Mouse (Mus musculus): ENCODE data around the gene Ddx18. TPM values are rescaled to one million over a fixed set of nuclear protein-coding genes. Genes with fewer than 3 reads are reported as not detected.

The Ddx18 gene
- polyA plus RNA-seq, 1 experiment from 2014 or later, result 43.2 TPM

DNA sequence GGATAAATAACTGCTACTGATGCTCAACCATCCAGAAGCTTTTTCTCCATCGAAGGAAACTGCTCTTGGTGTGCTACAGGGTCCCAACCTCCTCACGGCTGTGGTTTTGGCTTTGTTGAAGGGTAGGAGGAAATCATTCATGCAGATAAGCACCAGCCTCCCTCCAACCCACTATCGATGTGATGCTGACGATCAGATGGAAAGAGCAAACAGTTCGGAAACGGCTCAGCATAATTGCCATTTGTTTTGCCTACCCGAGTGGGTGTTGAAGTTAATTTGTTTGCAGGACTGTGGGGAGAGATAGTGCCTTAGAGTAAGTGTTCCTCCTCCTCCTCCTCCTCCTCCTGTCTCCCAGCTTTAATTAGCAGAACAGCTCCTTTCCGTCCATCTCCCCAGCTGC lies 27.4 kb downstream of the Ddx18 start:
- no peak for ATAC-seq (ENCODE audit: low FRiP score, low TSS enrichment)
- Histone ChIP-seq H3K4me3 (replicated peaks; ENCODE audit: low read depth, low read length) (no peak overlapping the region), H3K4me2 (ENCODE audit: low read length) (no peak overlapping the region), H3K4me1 (ENCODE audit: control insufficient read depth, insufficient read depth, low read length) (no peaks in the 10 kb centered on the region), H3K9ac (replicated peaks; ENCODE audit: low read length) (no peak overlapping the region), H3K27ac (replicated peaks; ENCODE audit: low read depth, low read length) (no peak overlapping the region), H3K9me3 (ENCODE audit: control insufficient read depth, low read length) (no peaks in the 10 kb centered on the region), H3K27me3 (ENCODE audit: control insufficient read depth, insufficient read depth, low read length) (no peaks in the 10 kb centered on the region), H3K36me3 (ENCODE audit: control insufficient read depth, insufficient read depth, low read length) (no peaks in the 10 kb centered on the region)
- WGBS, result 75% methylated on average over 8 of the region's 8 CpGs
- no peak for DNase-seq

DNA sequence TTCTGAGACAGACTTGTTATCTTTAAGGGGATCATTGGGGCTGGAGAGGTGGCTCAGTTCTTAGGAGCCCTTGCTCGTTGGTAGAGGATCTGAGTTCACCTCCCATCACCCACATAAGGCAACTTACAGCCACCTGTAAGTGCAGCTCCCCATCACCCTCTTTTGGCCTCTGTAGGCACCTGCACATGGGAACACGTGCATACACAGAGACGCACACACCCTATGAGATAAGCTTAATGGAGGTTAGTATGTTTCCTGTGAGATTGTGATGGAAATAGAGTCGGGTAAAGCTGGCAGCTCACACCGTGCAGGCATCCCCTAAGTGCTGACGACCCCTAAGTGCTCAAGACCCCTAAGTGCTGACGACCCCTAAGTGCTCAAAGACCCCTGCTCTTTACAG lies 36.4 kb downstream of the Ddx18 start:
- peaks cover 20% of the 10 kb centered on the region for H3K27me3 ChIP-seq (ENCODE audit: control insufficient read depth, insufficient read depth, low read length)
- no peak overlapping the region for H3K4me3 ChIP-seq (replicated peaks; ENCODE audit: low read depth, low read length)
- no peaks in the 10 kb centered on the region for H3K36me3 ChIP-seq (ENCODE audit: control insufficient read depth, insufficient read depth, low read length)
- H3K4me1 ChIP-seq (ENCODE audit: control insufficient read depth, insufficient read depth, low read length), result peaks cover 12% of the 10 kb centered on the region
- no peak overlapping the region for H3K27ac ChIP-seq (replicated peaks; ENCODE audit: low read depth, low read length)
- no peak overlapping the region for H3K9ac ChIP-seq (replicated peaks; ENCODE audit: low read length)
- DNase-seq (no peak), ATAC-seq (ENCODE audit: low FRiP score, low TSS enrichment) (no peak)
- H3K9me3 ChIP-seq (ENCODE audit: control insufficient read depth, low read length), result no peaks in the 10 kb centered on the region
- no peak overlapping the region for H3K4me2 ChIP-seq (ENCODE audit: low read length)
- WGBS, result 74% methylated on average over 7 of the region's 7 CpGs

DNA sequence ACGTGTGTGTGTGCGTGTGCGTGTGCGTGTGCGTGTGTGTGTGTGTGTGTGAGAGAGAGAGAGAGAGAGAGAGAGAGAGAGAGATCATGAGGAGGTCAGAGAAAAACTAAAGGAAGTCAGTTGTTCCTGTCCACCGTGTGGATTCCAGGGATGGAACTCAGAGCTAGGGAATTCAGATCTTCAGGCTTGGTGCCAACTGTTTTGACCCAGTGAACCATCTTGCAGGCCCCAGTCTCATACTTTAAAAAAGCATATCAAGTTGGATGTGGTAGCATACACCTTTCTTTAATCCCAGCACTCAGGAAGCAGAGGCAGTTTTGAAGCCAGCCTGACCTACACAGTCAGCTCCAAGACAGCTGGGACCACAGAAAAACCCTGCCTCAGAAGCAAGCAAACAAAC lies 38.5 kb downstream of the Ddx18 start:
- ATAC-seq (ENCODE audit: low FRiP score, low TSS enrichment) (no peak), DNase-seq (no peak)
- peaks cover 12% of the 10 kb centered on the region for H3K4me1 ChIP-seq (ENCODE audit: control insufficient read depth, insufficient read depth, low read length)
- peaks cover 20% of the 10 kb centered on the region for H3K27me3 ChIP-seq (ENCODE audit: control insufficient read depth, insufficient read depth, low read length)
- no peak overlapping the region for H3K4me2 ChIP-seq (ENCODE audit: low read length)
- WGBS, result 91% methylated on average over 6 of the region's 6 CpGs
- no peaks in the 10 kb centered on the region for H3K9me3 ChIP-seq (ENCODE audit: control insufficient read depth, low read length)
- H3K36me3 ChIP-seq (ENCODE audit: control insufficient read depth, insufficient read depth, low read length), result no peaks in the 10 kb centered on the region
- H3K9ac ChIP-seq (replicated peaks; ENCODE audit: low read length), result no peak overlapping the region
- no peak overlapping the region for H3K27ac ChIP-seq (replicated peaks; ENCODE audit: low read depth, low read length)
- no peak overlapping the region for H3K4me3 ChIP-seq (replicated peaks; ENCODE audit: low read depth, low read length)

DNA sequence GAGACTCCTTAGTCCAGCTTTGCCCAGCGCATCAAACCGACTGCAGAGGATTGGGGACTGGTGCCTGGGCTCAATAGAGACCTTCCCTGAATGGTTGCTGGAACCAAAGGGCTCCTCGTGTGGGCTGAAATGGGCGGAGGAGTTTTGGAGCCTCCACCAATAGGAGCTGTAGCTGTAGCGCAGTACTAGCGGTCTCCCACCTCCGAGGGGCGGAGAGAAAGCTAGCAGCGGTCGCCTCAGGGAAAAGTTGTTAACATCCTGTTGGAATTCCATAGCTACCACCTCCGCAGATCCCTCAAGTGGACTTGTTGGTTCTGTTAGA lies 39.4 kb downstream of the Ddx18 start, which contains the start of gene Htr5b:
Gene Htr5b, minus strand, starts transcription at position 67 of the 322 bp plus-strand sequence.
- peak within 1 kb of the TSS; percentile 60 for H3K4me2 ChIP-seq (ENCODE audit: low read length)
- DNase-seq (peak; percentile 68), ATAC-seq (ENCODE audit: low FRiP score, low TSS enrichment) (peak; percentile 65; the same call in 1 of the 2 replicates)
- peak within 1 kb of the TSS; percentile 30 for H3K4me3 ChIP-seq (replicated peaks; ENCODE audit: low read depth, low read length)
- H3K27ac ChIP-seq (replicated peaks; ENCODE audit: low read depth, low read length), result no peak within 1 kb of the TSS
- 4% methylated on average over 11 of the region's 11 CpGs for WGBS
- no peaks in the 10 kb centered on the region for H3K9me3 ChIP-seq (ENCODE audit: control insufficient read depth, low read length)
- H3K9ac ChIP-seq (replicated peaks; ENCODE audit: low read length), result peak within 1 kb of the TSS; percentile 6; the same call in 1 of the 2 replicates
- peaks cover 20% of the 10 kb centered on the region for H3K27me3 ChIP-seq (ENCODE audit: control insufficient read depth, insufficient read depth, low read length)
- H3K36me3 ChIP-seq (ENCODE audit: control insufficient read depth, insufficient read depth, low read length), result no peaks in the 10 kb centered on the region
- H3K4me1 ChIP-seq (ENCODE audit: control insufficient read depth, insufficient read depth, low read length), result peaks cover 12% of the 10 kb centered on the region

DNA sequence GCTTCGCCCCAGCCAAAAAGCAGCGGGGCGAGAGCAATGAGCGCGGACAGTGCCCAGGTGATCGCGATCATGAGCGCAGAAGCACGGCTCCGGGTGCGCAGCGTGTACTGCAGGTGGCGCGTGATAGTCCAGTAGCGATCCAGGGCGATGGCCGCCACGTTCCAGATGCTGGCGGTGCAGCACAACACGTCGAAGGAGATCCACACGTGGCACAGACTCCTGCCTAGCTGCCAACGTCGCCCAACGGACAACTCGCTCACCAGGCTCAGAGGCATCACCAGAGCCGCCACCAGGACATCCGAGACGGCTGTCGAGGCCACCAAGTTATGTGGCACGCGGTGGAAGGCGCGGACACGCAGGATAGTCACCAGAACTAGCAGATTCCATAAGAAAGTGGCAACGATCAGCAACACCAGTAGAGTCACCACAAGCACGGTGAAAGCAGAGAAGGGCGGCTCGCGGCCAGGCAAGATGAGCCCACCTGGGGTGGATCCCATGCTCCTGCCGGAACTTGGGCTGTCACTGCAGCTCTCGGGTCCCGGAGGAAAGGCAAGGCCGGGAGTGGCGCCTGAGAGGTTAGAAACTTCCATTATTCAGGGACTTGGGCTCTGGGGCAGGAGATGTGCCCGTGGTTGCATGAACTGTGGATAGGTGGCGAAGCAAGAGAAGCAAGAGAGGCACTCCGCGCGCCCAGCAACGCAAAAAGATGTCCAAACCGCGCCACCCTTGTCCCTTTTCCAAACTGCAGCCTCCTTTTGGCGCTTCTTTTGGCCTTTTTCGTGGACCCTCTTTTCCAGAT lies 40.0 kb downstream of the Ddx18 start:
- Histone ChIP-seq H3K27me3 (ENCODE audit: control insufficient read depth, insufficient read depth, low read length) (peaks cover 20% of the 10 kb centered on the region), H3K4me2 (ENCODE audit: low read length) (peak overlapping the region; percentile 60), H3K9me3 (ENCODE audit: control insufficient read depth, low read length) (no peaks in the 10 kb centered on the region), H3K9ac (replicated peaks; ENCODE audit: low read length) (peak overlapping the region; percentile 6; the same call in 1 of the 2 replicates), H3K4me1 (ENCODE audit: control insufficient read depth, insufficient read depth, low read length) (peaks cover 12% of the 10 kb centered on the region), H3K36me3 (ENCODE audit: control insufficient read depth, insufficient read depth, low read length) (no peaks in the 10 kb centered on the region), H3K27ac (replicated peaks; ENCODE audit: low read depth, low read length) (no peak overlapping the region), H3K4me3 (replicated peaks; ENCODE audit: low read depth, low read length) (peak overlapping the region; percentile 30)
- peak; percentile 60 for DNase-seq
- 11% methylated on average over 55 of the region's 55 CpGs for WGBS
- peak; percentile 38; the same call in 1 of the 2 replicates for ATAC-seq (ENCODE audit: low FRiP score, low TSS enrichment)

DNA sequence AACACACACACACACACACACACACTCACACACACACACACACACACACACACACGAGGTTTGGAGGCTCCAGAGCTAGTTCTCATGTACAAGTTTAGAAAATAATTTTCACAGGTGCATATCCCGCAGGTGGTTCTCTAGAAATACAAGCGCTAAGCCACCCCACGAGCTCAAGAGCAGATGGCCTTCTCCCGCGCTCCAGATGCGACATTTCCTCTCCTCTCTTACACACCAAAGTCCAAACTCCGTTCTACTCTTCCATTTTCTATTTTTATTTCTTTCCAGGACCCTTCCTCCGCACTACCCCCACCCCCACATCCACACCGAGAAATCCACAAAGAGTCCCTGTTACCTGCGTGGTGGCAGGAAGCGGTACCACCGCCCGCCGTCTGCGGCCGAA lies 40.7 kb downstream of the Ddx18 start:
- DNase-seq (peak; percentile 2), ATAC-seq (ENCODE audit: low FRiP score, low TSS enrichment) (no peak)
- H3K9ac ChIP-seq (replicated peaks; ENCODE audit: low read length), result no peak overlapping the region
- H3K9me3 ChIP-seq (ENCODE audit: control insufficient read depth, low read length), result no peaks in the 10 kb centered on the region
- peaks cover 20% of the 10 kb centered on the region for H3K27me3 ChIP-seq (ENCODE audit: control insufficient read depth, insufficient read depth, low read length)
- H3K27ac ChIP-seq (replicated peaks; ENCODE audit: low read depth, low read length), result no peak overlapping the region
- no peaks in the 10 kb centered on the region for H3K36me3 ChIP-seq (ENCODE audit: control insufficient read depth, insufficient read depth, low read length)
- 45% methylated on average over 17 of the region's 17 CpGs for WGBS
- H3K4me1 ChIP-seq (ENCODE audit: control insufficient read depth, insufficient read depth, low read length), result peaks cover 12% of the 10 kb centered on the region
- H3K4me3 ChIP-seq (replicated peaks; ENCODE audit: low read depth, low read length), result peak overlapping the region; percentile 30
- peak overlapping the region; percentile 60 for H3K4me2 ChIP-seq (ENCODE audit: low read length)

DNA sequence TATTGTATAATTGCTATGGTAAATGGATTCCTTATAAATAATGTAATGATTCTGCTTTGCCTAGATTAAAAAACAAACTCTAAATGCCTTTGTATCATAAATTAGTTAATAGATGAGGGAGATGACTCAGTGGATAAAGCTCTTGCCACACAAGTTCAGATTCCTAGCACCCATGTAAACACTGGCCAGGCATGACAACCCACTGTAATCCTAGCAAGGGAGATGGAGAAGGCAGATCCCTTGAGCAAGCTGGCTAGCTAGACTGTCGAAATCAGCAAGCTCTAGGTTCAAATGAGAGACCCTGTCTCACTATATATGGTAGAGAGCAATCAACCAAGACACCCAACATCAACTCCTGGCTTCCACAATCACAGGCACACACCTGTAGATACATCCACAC lies 49.2 kb downstream of the Ddx18 start:
- H3K4me2 ChIP-seq (ENCODE audit: low read length), result no peak overlapping the region
- no peak for DNase-seq
- H3K36me3 ChIP-seq (ENCODE audit: control insufficient read depth, insufficient read depth, low read length), result no peaks in the 10 kb centered on the region
- H3K4me1 ChIP-seq (ENCODE audit: control insufficient read depth, insufficient read depth, low read length), result no peaks in the 10 kb centered on the region
- no peak overlapping the region for H3K27ac ChIP-seq (replicated peaks; ENCODE audit: low read depth, low read length)
- no peak overlapping the region for H3K9ac ChIP-seq (replicated peaks; ENCODE audit: low read length)
- H3K4me3 ChIP-seq (replicated peaks; ENCODE audit: low read depth, low read length), result no peak overlapping the region
- no peak for ATAC-seq (ENCODE audit: low FRiP score, low TSS enrichment)
- WGBS, result 62% methylated on average over 1 of the region's 1 CpGs
- no peaks in the 10 kb centered on the region for H3K9me3 ChIP-seq (ENCODE audit: control insufficient read depth, low read length)
- no peaks in the 10 kb centered on the region for H3K27me3 ChIP-seq (ENCODE audit: control insufficient read depth, insufficient read depth, low read length)

DNA sequence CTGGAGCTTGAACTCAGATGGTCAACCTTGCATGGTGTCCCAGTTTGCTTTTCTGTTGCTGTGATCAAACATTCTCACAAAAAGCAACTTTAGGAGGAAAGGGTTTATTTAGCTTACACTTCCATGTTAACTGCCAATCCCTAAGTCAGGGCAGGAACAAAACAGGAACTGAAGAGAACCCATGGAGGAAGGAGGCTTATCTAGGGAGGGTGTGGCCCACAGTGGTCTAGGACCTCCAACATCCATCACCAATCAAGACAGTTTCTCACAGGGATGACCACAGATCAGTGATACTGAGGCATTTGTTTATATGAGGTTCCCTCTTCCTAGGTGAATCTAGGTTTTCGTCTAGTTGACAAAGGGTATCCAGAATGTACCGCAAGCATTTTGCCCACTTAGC lies 55.8 kb downstream of the Ddx18 start:
- no peak for ATAC-seq (ENCODE audit: low FRiP score, low TSS enrichment)
- no peak for DNase-seq
- Histone ChIP-seq H3K36me3 (ENCODE audit: control insufficient read depth, insufficient read depth, low read length) (no peaks in the 10 kb centered on the region), H3K27me3 (ENCODE audit: control insufficient read depth, insufficient read depth, low read length) (no peaks in the 10 kb centered on the region), H3K9ac (replicated peaks; ENCODE audit: low read length) (no peak overlapping the region), H3K9me3 (ENCODE audit: control insufficient read depth, low read length) (no peaks in the 10 kb centered on the region), H3K4me1 (ENCODE audit: control insufficient read depth, insufficient read depth, low read length) (no peaks in the 10 kb centered on the region), H3K4me3 (replicated peaks; ENCODE audit: low read depth, low read length) (no peak overlapping the region), H3K27ac (replicated peaks; ENCODE audit: low read depth, low read length) (no peak overlapping the region), H3K4me2 (ENCODE audit: low read length) (no peak overlapping the region)
- 100% methylated on average over 2 of the region's 2 CpGs for WGBS

DNA sequence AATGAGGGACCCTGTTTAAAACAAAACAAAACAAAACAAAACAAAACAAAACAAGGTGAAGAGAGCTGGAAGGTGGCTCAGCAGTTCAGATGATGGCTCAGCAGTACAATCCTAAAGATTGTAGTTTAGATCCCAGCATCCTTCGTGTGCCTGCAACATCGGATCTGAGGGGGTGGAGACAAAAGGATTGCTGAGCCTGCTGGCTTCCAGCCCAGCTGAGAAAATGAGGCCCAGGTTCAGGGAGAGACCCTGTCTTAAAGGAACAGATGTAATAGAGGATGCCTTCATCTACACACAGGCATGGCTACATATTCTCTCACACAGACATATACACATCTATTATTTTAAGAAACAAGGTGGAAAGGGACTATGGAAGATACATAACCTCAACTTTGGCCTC lies 56.6 kb downstream of the Ddx18 start:
- H3K9me3 ChIP-seq (ENCODE audit: control insufficient read depth, low read length), result no peaks in the 10 kb centered on the region
- no peak overlapping the region for H3K4me2 ChIP-seq (ENCODE audit: low read length)
- no peak overlapping the region for H3K27ac ChIP-seq (replicated peaks; ENCODE audit: low read depth, low read length)
- no peaks in the 10 kb centered on the region for H3K36me3 ChIP-seq (ENCODE audit: control insufficient read depth, insufficient read depth, low read length)
- H3K4me3 ChIP-seq (replicated peaks; ENCODE audit: low read depth, low read length), result no peak overlapping the region
- H3K4me1 ChIP-seq (ENCODE audit: control insufficient read depth, insufficient read depth, low read length), result no peaks in the 10 kb centered on the region
- WGBS, result 43% methylated on average over 2 of the region's 2 CpGs
- DNase-seq, result no peak
- no peak for ATAC-seq (ENCODE audit: low FRiP score, low TSS enrichment)
- H3K27me3 ChIP-seq (ENCODE audit: control insufficient read depth, insufficient read depth, low read length), result no peaks in the 10 kb centered on the region
- no peak overlapping the region for H3K9ac ChIP-seq (replicated peaks; ENCODE audit: low read length)

Measured in midbrain, embryonic 14.5 days (tissue).